Mouse (Mus musculus) testis, adult 2 months (tissue): Measurements from ENCODE around the gene Nfic. TPM values are rescaled to one million over a fixed set of nuclear protein-coding genes. Genes with fewer than 3 reads are reported as not detected.

Source experiments
- H3K27ac ChIP-seq: fragments of 200-500 bp; 2 replicates; pipeline ENCODE4 v1.5.1; 2012; ENCODE audit warnings: low read depth, low read length; ENCODE audit not compliant: control insufficient read depth, insufficient read depth
- H3K27me3 ChIP-seq: fragments of 200-500 bp; 2 replicates; pipeline ENCODE4 v1.6.1; 2012; ENCODE audit warnings: mild to moderate bottlenecking, low read length, moderate library complexity; ENCODE audit not compliant: control insufficient read depth, insufficient read depth
- H3K36me3 ChIP-seq: fragments of 200-500 bp; 2 replicates; pipeline ENCODE4 v1.6.1; 2012; ENCODE audit warnings: mild to moderate bottlenecking, low read length; ENCODE audit not compliant: control insufficient read depth, insufficient read depth
- H3K4me1 ChIP-seq: fragments of 200-500 bp; 2 replicates; pipeline ENCODE4 v1.6.1; 2012; ENCODE audit warnings: low read length; ENCODE audit not compliant: control insufficient read depth, insufficient read depth
- H3K4me3 ChIP-seq: fragments of 200-500 bp; 2 replicates; pipeline ENCODE4 v1.5.1; 2012; ENCODE audit warnings: low read depth, mild to moderate bottlenecking, low read length, moderate library complexity, mixed read lengths; ENCODE audit not compliant: control insufficient read depth
- CTCF ChIP-seq: fragments of 200-500 bp; IDR thresholded peaks from 2 replicates; pipeline ENCODE4 v1.5.1; 2012; ENCODE audit warnings: low read depth, mild to moderate bottlenecking, inconsistent platforms, low read length, moderate library complexity; ENCODE audit not compliant: control insufficient read depth, insufficient read depth, insufficient replicate concordance
- POLR2A ChIP-seq: fragments of 200-500 bp; IDR thresholded peaks from 2 replicates; pipeline ENCODE4 v1.6.1; 2012; ENCODE audit warnings: low read depth, mild to moderate bottlenecking, inconsistent platforms, low read length, moderate library complexity; ENCODE audit not compliant: control insufficient read depth
- polyA plus RNA-seq: library from polyadenylated mRNA; depleted of rRNA; stranded (reverse); fragments of >200 nt; gene quantifications from 2 replicates; pipeline ENCODE4 v1.2.3, GENCODE M21; 2012

Gene Nfic
- polyA plus RNA-seq, 1 experiment = 9.9 TPM

DNA sequence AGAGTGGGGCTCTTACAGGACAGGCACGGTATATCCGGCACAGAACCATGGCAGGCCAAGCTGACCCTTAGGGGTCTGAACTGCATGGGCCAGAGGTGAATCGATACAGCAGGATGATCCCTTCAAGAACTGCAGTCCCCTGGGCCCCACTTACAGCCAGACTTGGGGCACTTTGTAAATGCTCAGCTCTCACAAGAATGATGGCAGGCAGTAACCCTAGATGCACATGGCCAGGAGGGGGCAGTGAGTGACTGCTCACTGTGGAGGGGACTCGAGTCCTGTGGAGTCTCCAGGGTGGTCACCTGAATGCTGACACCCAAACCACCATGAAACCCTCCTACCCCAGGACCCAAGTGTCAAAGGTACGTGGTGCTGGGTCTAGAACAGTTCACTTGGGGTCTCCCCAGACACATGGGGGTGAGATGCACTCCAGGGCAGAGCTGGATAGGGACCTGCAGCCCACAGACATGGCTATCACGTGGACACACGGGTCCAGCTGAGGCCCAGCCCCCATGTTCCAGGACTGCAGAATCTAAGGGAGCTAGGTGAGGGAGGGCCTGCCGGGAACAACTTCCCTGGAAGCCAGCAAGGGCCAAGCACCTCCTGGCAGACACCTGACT, 38.3 kb upstream of the Nfic start:
- no peak overlapping the region for H3K4me3 ChIP-seq
- H3K4me1 ChIP-seq = peaks cover 10% of the 10 kb centered on the region
- H3K27me3 ChIP-seq = no peaks in the 10 kb centered on the region
- no peak for TF ChIP-seq CTCF
- no peak for TF ChIP-seq POLR2A
- no peaks in the 10 kb centered on the region; the same call in 1 of the 2 replicates for H3K36me3 ChIP-seq
- no peak overlapping the region for H3K27ac ChIP-seq

DNA sequence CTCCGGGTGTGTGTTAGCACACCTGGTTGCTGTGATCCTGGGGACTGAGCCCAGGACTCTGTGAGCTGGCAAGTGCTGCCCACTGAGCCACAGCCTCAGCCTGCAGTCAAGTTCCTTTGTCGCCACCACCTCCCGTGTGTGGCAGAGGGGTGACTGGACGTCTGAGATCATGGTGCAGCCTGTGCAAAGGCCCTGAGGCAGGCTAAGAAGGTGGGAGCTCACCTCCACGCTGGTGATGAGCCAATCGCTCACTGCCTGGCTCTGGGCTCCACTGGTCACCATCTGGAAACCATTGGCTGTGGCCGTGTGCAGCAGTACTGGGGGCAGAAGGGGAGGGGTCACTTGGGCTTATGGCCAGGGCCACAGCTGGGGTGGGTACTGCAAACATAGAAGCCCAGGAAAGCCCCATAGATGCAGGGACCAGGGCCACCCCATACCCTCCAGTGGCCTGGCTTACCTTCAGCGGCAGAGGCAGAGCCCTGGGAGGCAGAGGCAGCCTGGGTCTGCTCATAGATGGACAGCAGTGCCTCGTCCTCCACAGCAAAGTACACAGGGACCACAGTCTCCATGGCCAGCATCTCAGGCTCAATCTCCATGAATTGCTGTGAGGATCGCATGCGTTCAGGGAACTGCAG, 37.3 kb upstream of the Nfic start:
- no peaks in the 10 kb centered on the region; the same call in 1 of the 2 replicates for H3K36me3 ChIP-seq
- peaks cover 10% of the 10 kb centered on the region for H3K4me1 ChIP-seq
- no peaks in the 10 kb centered on the region for H3K27me3 ChIP-seq
- H3K4me3 ChIP-seq = no peak overlapping the region
- no peak overlapping the region for H3K27ac ChIP-seq
- TF ChIP-seq CTCF (no peak), POLR2A (no peak)

GRCm38 (mm10) chr10:81491018-81491417, 35.6 kb upstream of the Nfic start:
- H3K27ac ChIP-seq = no peak overlapping the region
- no peaks in the 10 kb centered on the region; the same call in 1 of the 2 replicates for H3K36me3 ChIP-seq
- H3K4me1 ChIP-seq = peaks cover 10% of the 10 kb centered on the region
- H3K27me3 ChIP-seq = no peaks in the 10 kb centered on the region
- no peak overlapping the region for H3K4me3 ChIP-seq
- no peak for TF ChIP-seq POLR2A

DNA sequence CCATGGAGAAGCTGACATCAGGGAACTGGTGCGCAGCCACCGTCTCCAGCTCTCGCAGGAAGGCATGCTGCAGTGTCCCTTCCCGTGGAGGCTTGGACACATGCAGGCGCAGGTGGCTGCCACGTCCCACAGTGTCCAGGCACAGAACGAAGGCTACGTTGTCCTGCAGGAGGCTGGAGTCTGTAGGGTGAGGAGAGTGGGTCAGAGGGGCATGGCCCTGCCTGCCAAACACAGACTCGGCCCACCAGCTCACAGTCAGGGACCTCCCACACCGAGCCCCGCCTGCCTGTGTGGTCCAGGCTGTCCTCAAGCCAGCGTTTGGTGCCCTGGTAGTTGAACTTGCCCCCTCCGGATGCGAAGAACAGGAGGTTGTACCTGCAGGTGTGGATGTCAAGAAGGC, 34.5 kb upstream of the Nfic start:
- Histone ChIP-seq H3K4me3 (no peak overlapping the region), H3K27me3 (no peaks in the 10 kb centered on the region), H3K36me3 (no peaks in the 10 kb centered on the region; the same call in 1 of the 2 replicates), H3K4me1 (peaks cover under 1% of the 10 kb centered on the region), H3K27ac (no peak overlapping the region)
- TF ChIP-seq CTCF (no peak), POLR2A (no peak)

DNA sequence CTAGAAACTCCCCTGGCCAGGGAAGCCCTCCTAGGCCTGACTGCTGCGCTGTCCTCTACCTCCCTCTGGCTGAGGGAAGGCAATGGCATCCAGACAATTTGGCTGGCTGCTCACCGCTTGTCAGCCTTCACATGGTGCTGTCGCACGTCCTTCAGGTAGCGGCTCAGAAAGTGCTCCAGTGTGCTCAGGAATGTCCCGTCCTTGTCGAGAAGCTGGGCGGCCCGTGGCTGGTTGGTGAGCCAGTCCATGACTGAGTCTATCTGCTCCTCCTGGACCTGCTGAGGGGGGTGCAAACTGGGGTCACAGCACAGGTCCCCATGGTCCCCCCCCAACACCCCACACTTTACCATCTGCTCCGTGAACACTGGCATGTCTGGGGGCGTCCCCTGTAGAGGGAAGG, 32.6 kb upstream of the Nfic start:
- Histone ChIP-seq H3K27ac (no peak overlapping the region), H3K36me3 (no peaks in the 10 kb centered on the region; the same call in 1 of the 2 replicates), H3K4me3 (no peak overlapping the region), H3K4me1 (peaks cover 5% of the 10 kb centered on the region; the same call in 1 of the 2 replicates), H3K27me3 (no peaks in the 10 kb centered on the region)
- TF ChIP-seq POLR2A = no peak

- Histone ChIP-seq H3K4me1 (peaks cover 13% of the 10 kb centered on the region), H3K27ac (no peak overlapping the region), H3K4me3 (no peak overlapping the region), H3K27me3 (no peaks in the 10 kb centered on the region; the same call in 1 of the 2 replicates), H3K36me3 (no peaks in the 10 kb centered on the region; the same call in 1 of the 2 replicates)
- no peak for TF ChIP-seq CTCF
- TF ChIP-seq POLR2A = no peak
Measured at GRCm38 (mm10) chr10:81486496-81486895, 31.1 kb upstream of the Nfic start.

DNA sequence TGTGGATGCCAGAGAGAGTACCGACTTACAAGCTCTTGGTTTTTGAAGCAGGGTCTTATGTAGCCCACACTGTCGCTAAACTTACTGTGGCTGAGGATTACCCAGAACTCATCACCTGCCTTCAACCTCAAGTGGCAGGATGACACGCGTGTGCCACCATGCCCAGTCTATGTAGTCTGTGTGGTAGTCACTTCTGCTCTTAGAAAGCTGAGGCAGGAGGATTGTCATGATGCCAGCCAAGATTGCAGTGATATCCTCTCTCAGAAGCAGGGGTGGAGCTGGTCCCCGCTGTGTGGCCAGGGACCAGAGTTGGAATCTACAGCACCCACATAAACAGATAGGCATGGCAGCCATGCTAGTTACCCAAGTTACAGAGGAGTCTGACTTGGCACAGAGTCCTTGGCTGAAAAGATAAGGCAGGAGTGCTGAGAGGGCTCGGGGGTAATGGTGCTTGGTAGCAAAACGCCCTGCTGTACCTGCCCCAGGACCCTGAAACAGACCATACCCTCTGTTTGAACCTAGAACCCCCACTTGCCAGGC, 30.1 kb upstream of the Nfic start:
- no peaks in the 10 kb centered on the region; the same call in 1 of the 2 replicates for H3K36me3 ChIP-seq
- H3K4me1 ChIP-seq = peaks cover 13% of the 10 kb centered on the region
- no peaks in the 10 kb centered on the region; the same call in 1 of the 2 replicates for H3K27me3 ChIP-seq
- H3K4me3 ChIP-seq = no peak overlapping the region
- no peak overlapping the region for H3K27ac ChIP-seq
- TF ChIP-seq POLR2A (no peak), CTCF (no peak)

DNA sequence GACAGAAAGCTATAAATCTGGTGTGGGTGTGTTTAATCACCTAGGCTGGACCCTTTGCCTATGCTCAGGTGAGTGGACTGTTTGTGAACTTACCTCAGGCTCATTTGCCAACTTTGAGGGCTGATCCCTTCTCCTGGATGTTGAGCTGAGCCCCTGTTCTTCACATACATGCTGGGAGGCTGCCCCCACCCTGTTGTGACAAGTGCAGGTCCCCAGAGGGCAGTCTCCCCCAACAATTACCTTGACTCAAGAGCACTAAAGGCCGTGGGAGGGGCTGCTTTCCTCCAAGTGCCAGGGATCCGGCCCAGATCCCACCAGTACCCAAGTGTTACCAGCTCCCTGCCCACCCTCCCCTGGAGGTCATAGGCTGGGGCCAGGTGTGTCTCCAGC, 29.6 kb upstream of the Nfic start:
- Histone ChIP-seq H3K36me3 (no peaks in the 10 kb centered on the region; the same call in 1 of the 2 replicates), H3K4me3 (no peak overlapping the region), H3K4me1 (peaks cover 13% of the 10 kb centered on the region), H3K27ac (no peak overlapping the region), H3K27me3 (no peaks in the 10 kb centered on the region; the same call in 1 of the 2 replicates)
- no peak for TF ChIP-seq POLR2A
- no peak for TF ChIP-seq CTCF
